Mouse (Mus musculus): Measurements from ENCODE around the gene Olfr171.
"Not testable (repeated sequence)": the region's sequence is repeated elsewhere in the genome, so short reads cannot be mapped to it uniquely, and the experiment has no call there.

The Olfr171 gene

GRCm38 (mm10) chr16:19629816-19630215 is at the start of gene Olfr171:
TSS of gene Olfr171 (minus strand) at chr16:19629916.
- DNase-seq (ENCODE audit: low spot score in 2 of 2): no peak

DNA sequence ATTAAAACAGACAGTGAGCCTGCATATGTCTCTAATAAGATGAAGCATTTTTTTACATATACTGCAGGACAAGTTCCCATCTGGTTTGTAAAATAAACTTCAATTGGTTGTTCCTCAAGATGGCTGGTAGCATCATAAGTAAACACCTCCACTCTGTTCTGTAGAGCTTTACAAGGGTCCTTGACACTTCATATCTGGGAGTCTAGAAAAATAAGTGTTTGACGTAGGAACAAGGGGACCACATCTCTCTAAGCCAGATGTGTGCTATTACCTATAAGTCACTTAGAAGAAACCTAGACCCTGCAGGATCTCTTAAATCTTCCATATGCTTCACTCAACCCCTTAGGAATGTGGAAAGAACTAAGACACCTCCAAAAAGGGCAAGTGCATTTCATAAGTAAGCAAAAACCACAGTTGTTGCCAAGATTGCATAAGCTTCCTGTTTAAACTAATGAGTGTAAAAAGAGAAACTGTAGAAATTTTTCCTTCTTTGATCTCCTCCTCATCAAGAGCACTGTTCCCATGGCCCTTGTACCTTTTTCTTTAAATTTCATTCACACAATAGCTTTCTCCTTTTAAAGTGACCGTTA is 41.1 kb upstream of the Olfr171 start:
- no peak for DNase-seq (ENCODE audit: low spot score in 2 of 2)

GRCm38 (mm10) chr16:19666312-19666711 is 36.6 kb upstream of the Olfr171 start:
- DNase-seq (ENCODE audit: low spot score in 2 of 2): no peak

- not testable (repeated sequence) for DNase-seq (ENCODE audit: low spot score in 2 of 2)
Observed at GRCm38 (mm10) chr16:19611782-19612181, 17.9 kb downstream of the Olfr171 start, which contains the start of gene Olfr170. TSS of gene Olfr170 (minus strand) at chr16:19611882.

DNA sequence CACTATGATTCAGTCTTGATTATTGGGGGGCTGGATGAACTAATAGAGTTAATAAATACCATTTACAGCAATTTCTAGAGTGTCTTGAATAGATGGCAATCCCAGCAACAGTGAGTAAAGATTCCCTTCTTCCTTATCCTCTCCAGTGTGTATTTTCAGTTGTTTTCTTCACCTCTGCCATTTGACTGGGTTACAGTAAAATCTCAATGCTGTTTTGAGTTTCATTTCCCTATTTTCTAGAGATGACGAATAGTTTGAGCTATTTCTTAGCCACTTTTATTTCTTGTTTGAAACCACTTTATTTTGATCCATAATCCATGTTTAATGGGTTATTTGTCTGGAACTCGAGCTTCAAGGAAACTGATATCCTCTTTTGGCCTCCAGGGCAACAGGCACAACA is 26.6 kb downstream of the Olfr171 start:
- no peak for DNase-seq (ENCODE audit: low spot score in 2 of 2)

All from right cerebral cortex, adult 2 months (tissue).